Mouse (Mus musculus) lung, postnatal 36 days (tissue): ENCODE data around the gene Ldlrad1.

Source experiments
- DNase-seq: peaks from one replicate; pipeline ENCODE4 v3.0.0; 2022; ENCODE audit warnings: mixed read lengths

Gene Ldlrad1

GRCm38 (mm10) chr4:107211936-107212335, 3.0 kb downstream of the Ldlrad1 start:
- DNase-seq = no peak

- no peak for DNase-seq
Observed at GRCm38 (mm10) chr4:107213279-107214011, 4.5 kb downstream of the Ldlrad1 start.

GRCm38 (mm10) chr4:107217574-107217973, 8.6 kb downstream of the Ldlrad1 start:
- DNase-seq = no peak

- DNase-seq = peak; percentile 23
Observed at GRCm38 (mm10) chr4:107221524-107221923, 12.5 kb downstream of the Ldlrad1 start.

- peak; percentile 81 for DNase-seq
Observed at GRCm38 (mm10) chr4:107223225-107224204, 14.5 kb downstream of the Ldlrad1 start.

- DNase-seq = no peak
Observed at GRCm38 (mm10) chr4:107226313-107226712, 17.3 kb downstream of the Ldlrad1 start.

- no peak for DNase-seq
Observed at GRCm38 (mm10) chr4:107232219-107232618, 23.2 kb downstream of the Ldlrad1 start.

- DNase-seq = no peak
Observed at GRCm38 (mm10) chr4:107238253-107238652, 29.3 kb downstream of the Ldlrad1 start.

- no peak for DNase-seq
Observed at GRCm38 (mm10) chr4:107240196-107240595, 31.2 kb downstream of the Ldlrad1 start.

GRCm38 (mm10) chr4:107243365-107244333, 34.7 kb downstream of the Ldlrad1 start:
- no peak for DNase-seq

- peak; percentile 39 for DNase-seq
Observed at GRCm38 (mm10) chr4:107245368-107245767, 36.4 kb downstream of the Ldlrad1 start.

GRCm38 (mm10) chr4:107246040-107246439, 37.1 kb downstream of the Ldlrad1 start:
- no peak for DNase-seq

GRCm38 (mm10) chr4:107247110-107247509, 38.1 kb downstream of the Ldlrad1 start:
- peak; percentile 31 for DNase-seq

GRCm38 (mm10) chr4:107248061-107248460, 39.1 kb downstream of the Ldlrad1 start:
- no peak for DNase-seq

GRCm38 (mm10) chr4:107249471-107249870, 40.5 kb downstream of the Ldlrad1 start:
- peak; percentile 65 for DNase-seq

GRCm38 (mm10) chr4:107250494-107250893, 41.5 kb downstream of the Ldlrad1 start:
- peak; percentile 85 for DNase-seq

- no peak for DNase-seq
Observed at GRCm38 (mm10) chr4:107252522-107252921, 43.5 kb downstream of the Ldlrad1 start.

- peak; percentile 98 for DNase-seq
Observed at GRCm38 (mm10) chr4:107253125-107254091, 44.4 kb downstream of the Ldlrad1 start, which contains the start of the genes Lrrc42 and Hspb11. TSS of gene Lrrc42 (minus strand) at chr4:107253532. TSS of gene Hspb11 (plus strand) at chr4:107253593.

GRCm38 (mm10) chr4:107254414-107254813, 45.4 kb downstream of the Ldlrad1 start:
- DNase-seq = no peak

GRCm38 (mm10) chr4:107260001-107260400, 51.0 kb downstream of the Ldlrad1 start:
- no peak for DNase-seq
